Mouse (Mus musculus): ENCODE measurements at regions not wholly inside any gene's neighbourhood (a gene's known extent, or its start where the extent isn't known, plus 50 kb on each side); places are given as distances from the start of the nearest gene placed in this dataset.

GRCm38 (mm10) chr7:128937976-128938730, 193.4 kb downstream of the Sec23ip start:
- no peaks in the 10 kb centered on the region for H3K4me1 ChIP-seq (replicated peaks; ENCODE audit: insufficient read depth, low read length)
- H3K27ac ChIP-seq, result no peak overlapping the region
- no peak for TF ChIP-seq CTCF (IDR thresholded peaks at IDR 0.05; ENCODE audit: low read depth)
- no peak overlapping the region for H3K4me2 ChIP-seq (ENCODE audit: low read length)
- H3K27me3 ChIP-seq (ENCODE audit: insufficient read depth, low read length), result no peaks in the 10 kb centered on the region
- no peaks in the 10 kb centered on the region for H3K36me3 ChIP-seq (ENCODE audit: insufficient read depth, low read length)
- ATAC-seq (replicated peaks; ENCODE audit: low FRiP score, low read depth) (no peak), DNase-seq (ENCODE audit: low spot score) (peak; percentile 78)
- no peak overlapping the region for H3K4me3 ChIP-seq (replicated peaks; ENCODE audit: low read depth, low read length)
- no peaks in the 10 kb centered on the region for H3K9me3 ChIP-seq (replicated peaks; ENCODE audit: low read length)
- H3K9ac ChIP-seq (ENCODE audit: low read depth, low read length), result no peak overlapping the region
- WGBS, result 41% methylated on average over 6 of the region's 6 CpGs

DNA sequence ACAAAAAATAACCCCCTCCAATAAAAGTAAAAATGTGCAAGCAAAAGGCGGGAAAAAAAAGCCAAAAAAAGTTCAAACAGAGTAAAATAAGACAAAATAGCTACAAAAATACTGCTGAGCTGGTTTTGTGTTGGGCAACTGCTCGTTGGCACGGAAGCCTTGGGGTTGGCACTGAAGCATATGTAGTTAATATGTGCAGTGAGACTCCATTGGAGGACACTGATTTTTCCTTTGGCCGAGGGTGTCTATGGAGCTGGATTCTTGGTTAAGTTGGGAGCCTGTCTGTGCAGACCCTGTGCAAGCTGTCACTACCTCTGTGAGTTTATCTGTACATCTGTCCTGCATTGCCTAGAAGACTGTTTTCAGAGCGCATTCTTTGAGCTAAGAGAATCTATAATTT, 215.8 kb downstream of the Sec23ip start:
- no peak overlapping the region for H3K9ac ChIP-seq (ENCODE audit: low read depth, low read length)
- no peaks in the 10 kb centered on the region for H3K36me3 ChIP-seq (ENCODE audit: insufficient read depth, low read length)
- no peaks in the 10 kb centered on the region for H3K9me3 ChIP-seq (replicated peaks; ENCODE audit: low read length)

DNA sequence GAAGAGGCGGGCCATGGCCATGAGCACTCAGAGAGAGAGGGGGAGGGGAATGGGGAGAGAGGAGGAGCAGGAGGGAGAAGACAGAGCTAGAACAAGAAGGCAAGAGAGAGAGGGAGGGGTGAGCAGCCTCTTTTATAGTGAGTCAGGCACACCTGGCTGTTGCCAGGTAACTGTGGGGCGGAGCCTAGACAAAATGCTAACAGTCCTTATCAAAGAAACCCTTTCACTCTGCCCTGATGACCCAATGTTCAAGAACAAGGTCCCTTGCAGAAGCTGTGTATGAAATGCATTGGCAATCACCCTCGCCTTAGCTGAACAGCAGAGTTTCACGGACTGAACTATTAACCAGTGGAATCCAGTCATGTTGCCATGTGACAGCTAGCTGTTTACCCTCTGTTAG, 235.2 kb downstream of the Sec23ip start:
- no peaks in the 10 kb centered on the region for H3K4me1 ChIP-seq (replicated peaks; ENCODE audit: insufficient read depth, low read length)
- no peak for TF ChIP-seq CTCF (IDR thresholded peaks at IDR 0.05; ENCODE audit: low read depth)
- H3K27ac ChIP-seq, result no peak overlapping the region
- H3K9ac ChIP-seq (ENCODE audit: low read depth, low read length), result no peak overlapping the region
- no peak overlapping the region for H3K4me3 ChIP-seq (replicated peaks; ENCODE audit: low read depth, low read length)
- no peak overlapping the region for H3K4me2 ChIP-seq (ENCODE audit: low read length)
- no peaks in the 10 kb centered on the region for H3K27me3 ChIP-seq (ENCODE audit: insufficient read depth, low read length)
- DNase-seq (ENCODE audit: low spot score) (no peak), ATAC-seq (replicated peaks; ENCODE audit: low FRiP score, low read depth) (no peak)
- H3K36me3 ChIP-seq (ENCODE audit: insufficient read depth, low read length), result no peaks in the 10 kb centered on the region
- WGBS, result 73% methylated on average over 4 of the region's 4 CpGs
- no peaks in the 10 kb centered on the region for H3K9me3 ChIP-seq (replicated peaks; ENCODE audit: low read length)

More for the DNA sequence above, 215.8 kb downstream of the Sec23ip start:
- no peaks in the 10 kb centered on the region for H3K27me3 ChIP-seq (ENCODE audit: insufficient read depth, low read length)
- H3K4me2 ChIP-seq (ENCODE audit: low read length), result no peak overlapping the region
- WGBS, result 84% methylated on average over 5 of the region's 5 CpGs
- no peak for DNase-seq (ENCODE audit: low spot score)
- TF ChIP-seq CTCF (IDR thresholded peaks at IDR 0.05; ENCODE audit: low read depth), result no peak
- H3K4me3 ChIP-seq (replicated peaks; ENCODE audit: low read depth, low read length), result no peak overlapping the region
- H3K4me1 ChIP-seq (replicated peaks; ENCODE audit: insufficient read depth, low read length), result no peaks in the 10 kb centered on the region
- ATAC-seq (replicated peaks; ENCODE audit: low FRiP score, low read depth), result no peak
- no peak overlapping the region for H3K27ac ChIP-seq

DNA sequence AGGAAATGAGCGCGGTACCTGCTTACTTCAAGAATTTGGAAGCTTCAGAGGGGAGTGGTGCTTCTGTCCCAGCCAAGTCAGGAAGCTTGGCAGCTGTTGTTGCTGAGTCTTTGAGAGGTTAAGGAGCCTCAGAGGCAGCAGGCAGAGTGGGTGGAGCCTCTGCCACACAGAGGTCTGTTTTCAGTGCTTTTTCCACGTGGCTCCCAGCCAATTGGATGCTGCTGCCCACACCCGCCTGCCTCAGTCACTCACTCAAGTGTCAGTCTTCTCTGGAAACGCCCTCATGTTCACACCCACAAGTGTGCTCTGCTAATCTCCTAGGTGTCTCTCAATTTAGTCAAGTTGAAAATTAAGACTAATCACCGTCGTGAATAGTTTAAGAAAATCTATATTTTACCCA, 236.1 kb downstream of the Sec23ip start:
- no peak for TF ChIP-seq CTCF (IDR thresholded peaks at IDR 0.05; ENCODE audit: low read depth)
- DNase-seq (ENCODE audit: low spot score), result no peak

DNA sequence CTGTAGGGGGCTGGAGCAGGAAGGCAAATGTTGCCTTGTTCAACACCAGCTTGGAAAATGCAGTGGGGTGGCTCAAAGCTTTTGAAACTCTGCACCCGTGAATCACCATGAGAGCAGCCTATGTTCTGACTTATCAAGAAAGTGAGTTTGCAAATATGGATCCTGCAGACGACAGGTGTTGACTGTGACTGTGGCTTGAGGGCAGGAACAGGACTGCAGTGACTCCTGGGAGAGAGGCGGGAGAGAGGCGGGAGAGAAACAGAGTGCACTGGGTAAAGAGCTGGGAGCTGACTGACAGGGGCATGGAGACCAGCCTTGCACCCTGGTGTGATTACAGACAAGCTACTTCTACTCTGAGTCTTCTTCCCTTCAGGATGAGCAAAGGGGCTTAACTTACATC, 254.0 kb downstream of the Sec23ip start:
- Histone ChIP-seq H3K27ac (no peak overlapping the region), H3K27me3 (ENCODE audit: insufficient read depth, low read length) (no peaks in the 10 kb centered on the region), H3K4me3 (replicated peaks; ENCODE audit: low read depth, low read length) (no peak overlapping the region), H3K36me3 (ENCODE audit: insufficient read depth, low read length) (no peaks in the 10 kb centered on the region), H3K4me2 (ENCODE audit: low read length) (no peak overlapping the region), H3K9ac (ENCODE audit: low read depth, low read length) (no peak overlapping the region), H3K9me3 (replicated peaks; ENCODE audit: low read length) (no peaks in the 10 kb centered on the region), H3K4me1 (replicated peaks; ENCODE audit: insufficient read depth, low read length) (no peaks in the 10 kb centered on the region)
- WGBS, result 63% methylated on average over 4 of the region's 4 CpGs
- TF ChIP-seq CTCF (IDR thresholded peaks at IDR 0.05; ENCODE audit: low read depth), result no peak
- DNase-seq (ENCODE audit: low spot score) (no peak), ATAC-seq (replicated peaks; ENCODE audit: low FRiP score, low read depth) (no peak)

More for the DNA sequence above, 236.1 kb downstream of the Sec23ip start:
- H3K4me1 ChIP-seq (replicated peaks; ENCODE audit: insufficient read depth, low read length), result no peaks in the 10 kb centered on the region
- no peak overlapping the region for H3K9ac ChIP-seq (ENCODE audit: low read depth, low read length)
- H3K4me3 ChIP-seq (replicated peaks; ENCODE audit: low read depth, low read length), result no peak overlapping the region
- H3K27ac ChIP-seq, result no peak overlapping the region
- 60% methylated on average over 7 of the region's 7 CpGs for WGBS
- no peak overlapping the region for H3K4me2 ChIP-seq (ENCODE audit: low read length)
- no peaks in the 10 kb centered on the region for H3K27me3 ChIP-seq (ENCODE audit: insufficient read depth, low read length)
- ATAC-seq (replicated peaks; ENCODE audit: low FRiP score, low read depth), result no peak
- no peaks in the 10 kb centered on the region for H3K9me3 ChIP-seq (replicated peaks; ENCODE audit: low read length)
- H3K36me3 ChIP-seq (ENCODE audit: insufficient read depth, low read length), result no peaks in the 10 kb centered on the region

DNA sequence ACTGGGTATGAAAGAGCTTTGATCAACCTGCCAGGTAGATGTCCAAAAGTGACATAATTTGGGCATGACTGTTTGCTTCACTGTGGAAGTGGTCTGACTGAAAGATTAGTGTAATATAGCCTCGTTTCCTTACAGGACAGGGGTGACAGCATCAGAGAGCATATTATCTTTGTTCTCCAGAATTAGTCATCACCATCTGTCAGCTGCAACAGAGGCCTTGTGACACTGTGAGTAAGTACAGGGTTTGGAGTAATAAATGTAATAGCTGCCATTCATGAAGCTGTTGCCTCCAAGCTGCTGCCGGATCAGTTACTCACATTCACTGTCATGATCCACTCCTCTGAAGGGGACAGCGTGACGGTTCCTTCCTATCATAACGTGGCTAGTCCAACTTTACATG, 254.4 kb upstream of the Plpp4 start:
- WGBS, result 74% methylated on average over 5 of the region's 5 CpGs
- ATAC-seq (replicated peaks; ENCODE audit: low FRiP score, low read depth), result no peak
- no peaks in the 10 kb centered on the region for H3K4me1 ChIP-seq (replicated peaks; ENCODE audit: insufficient read depth, low read length)
- H3K27ac ChIP-seq, result no peak overlapping the region
- H3K4me3 ChIP-seq (replicated peaks; ENCODE audit: low read depth, low read length), result no peak overlapping the region
- no peak for TF ChIP-seq CTCF (IDR thresholded peaks at IDR 0.05; ENCODE audit: low read depth)
- H3K4me2 ChIP-seq (ENCODE audit: low read length), result no peak overlapping the region
- H3K9ac ChIP-seq (ENCODE audit: low read depth, low read length), result no peak overlapping the region
- no peaks in the 10 kb centered on the region for H3K27me3 ChIP-seq (ENCODE audit: insufficient read depth, low read length)
- no peaks in the 10 kb centered on the region for H3K36me3 ChIP-seq (ENCODE audit: insufficient read depth, low read length)
- no peak for DNase-seq (ENCODE audit: low spot score)
- no peaks in the 10 kb centered on the region for H3K9me3 ChIP-seq (replicated peaks; ENCODE audit: low read length)

GRCm38 (mm10) chr7:129003150-129003549, 253.7 kb upstream of the Plpp4 start:
- H3K4me1 ChIP-seq (replicated peaks; ENCODE audit: insufficient read depth, low read length), result no peaks in the 10 kb centered on the region
- H3K36me3 ChIP-seq (ENCODE audit: insufficient read depth, low read length), result no peaks in the 10 kb centered on the region
- 73% methylated on average over 1 of the region's 1 CpGs for WGBS
- H3K4me3 ChIP-seq (replicated peaks; ENCODE audit: low read depth, low read length), result no peak overlapping the region
- no peak overlapping the region for H3K27ac ChIP-seq
- H3K27me3 ChIP-seq (ENCODE audit: insufficient read depth, low read length), result no peaks in the 10 kb centered on the region
- H3K9me3 ChIP-seq (replicated peaks; ENCODE audit: low read length), result no peaks in the 10 kb centered on the region
- no peak overlapping the region for H3K9ac ChIP-seq (ENCODE audit: low read depth, low read length)
- DNase-seq (ENCODE audit: low spot score) (no peak), ATAC-seq (replicated peaks; ENCODE audit: low FRiP score, low read depth) (no peak)
- no peak for TF ChIP-seq CTCF (IDR thresholded peaks at IDR 0.05; ENCODE audit: low read depth)
- no peak overlapping the region for H3K4me2 ChIP-seq (ENCODE audit: low read length)
